Mouse (Mus musculus) embryonic facial prominence, embryonic 13.5 days (tissue): ENCODE measurements around the gene Mphosph9. TPM values are rescaled to one million over a fixed set of nuclear protein-coding genes. Genes with fewer than 3 reads are reported as not detected.

Experiments used
- ATAC-seq: fragments of 200-750 bp; cut with Nextera tagmentation; 2 replicates; pipeline ENCODE4 v1.8.0; 2017; ENCODE audit warnings: low read depth; ENCODE audit not compliant: insufficient number of reproducible peaks, insufficient read depth, low FRiP score, low TSS enrichment
- H3K27ac ChIP-seq: fragments of 300-500 bp; sonication (generic); 2 replicates; pipeline ENCODE4 v1.5.1; 2015; ENCODE audit warnings: moderate library complexity, mild to moderate bottlenecking, inconsistent platforms
- H3K27me3 ChIP-seq: fragments of 300-500 bp; sonication (generic); 2 replicates; pipeline ENCODE4 v1.6.1; 2015; ENCODE audit warnings: mild to moderate bottlenecking, inconsistent platforms
- H3K36me3 ChIP-seq: fragments of 300-500 bp; sonication (generic); 2 replicates; pipeline ENCODE4 v1.6.1; 2015; ENCODE audit warnings: mild to moderate bottlenecking, inconsistent platforms
- H3K4me1 ChIP-seq: fragments of 300-500 bp; sonication (generic); 2 replicates; pipeline ENCODE4 v1.6.1; 2015; ENCODE audit warnings: inconsistent platforms
- H3K4me2 ChIP-seq: fragments of 300-500 bp; sonication (generic); 2 replicates; pipeline ENCODE4 v1.6.1; 2015; ENCODE audit warnings: moderate library complexity, mild to moderate bottlenecking, inconsistent platforms
- H3K4me3 ChIP-seq: fragments of 300-500 bp; sonication (generic); 2 replicates; pipeline ENCODE4 v1.5.1; 2015; ENCODE audit warnings: mild to moderate bottlenecking, inconsistent platforms
- H3K9ac ChIP-seq: fragments of 300-500 bp; sonication (generic); 2 replicates; pipeline ENCODE4 v1.6.1; 2015; ENCODE audit warnings: mild to moderate bottlenecking, inconsistent platforms
- H3K9me3 ChIP-seq: fragments of 300-500 bp; sonication (generic); 2 replicates; pipeline ENCODE4 v1.6.1; 2016; ENCODE audit warnings: inconsistent platforms
- WGBS: fragments of 180-500 bp; shearing (Covaris S2); methylation state at CpG from one replicate; pipeline ENCODE4 v1.1.7; 2015; ENCODE audit warnings: mixed read lengths; 5-methylcytosine and 5-hydroxymethylcytosine counted together
- polyA plus RNA-seq: library from polyadenylated mRNA; unstranded; fragments of >200 nt; fragmentation: Nextera tagmentation; extraction: Ambion mirVana; gene quantifications from 2 replicates; pipeline ENCODE4 v1.2.1, GENCODE M21; 2015

The Mphosph9 gene
- polyA plus RNA-seq, 1 experiment from 2014 or later: 14.0 TPM

- no peak for ATAC-seq
- peaks cover 21% of the 10 kb centered on the region for H3K36me3 ChIP-seq
- no peak overlapping the region for H3K9ac ChIP-seq
- peaks cover 18% of the 10 kb centered on the region for H3K4me1 ChIP-seq
- H3K27me3 ChIP-seq: no peaks in the 10 kb centered on the region
- H3K9me3 ChIP-seq: no peaks in the 10 kb centered on the region
- WGBS: 33% methylated on average over 9 of the region's 9 CpGs
- H3K27ac ChIP-seq: 0 out of 2 replicates have a peak overlapping the region, but pooled peaks have one; percentile 72
- peak overlapping the region; percentile 85 for H3K4me2 ChIP-seq
- peak overlapping the region; percentile 74 for H3K4me3 ChIP-seq
Observed at GRCm38 (mm10) chr5:124247986-124248626, 79.7 kb downstream of the Mphosph9 start.

- H3K4me2 ChIP-seq: no peak overlapping the region
- peaks cover 26% of the 10 kb centered on the region for H3K36me3 ChIP-seq
- no peak for ATAC-seq
- peaks cover 21% of the 10 kb centered on the region for H3K4me1 ChIP-seq
- WGBS: 41% methylated on average over 7 of the region's 7 CpGs
- H3K4me3 ChIP-seq: no peak overlapping the region
- H3K27ac ChIP-seq: no peak overlapping the region
- H3K9me3 ChIP-seq: no peaks in the 10 kb centered on the region
- no peaks in the 10 kb centered on the region for H3K27me3 ChIP-seq
- no peak overlapping the region for H3K9ac ChIP-seq
Observed at GRCm38 (mm10) chr5:124247296-124247695, 80.5 kb downstream of the Mphosph9 start.

- ATAC-seq: no peak
Observed at GRCm38 (mm10) chr5:124244885-124245284, 82.9 kb downstream of the Mphosph9 start.

GRCm38 (mm10) chr5:124244449-124244848 lies 83.3 kb downstream of the Mphosph9 start:
- peaks cover 37% of the 10 kb centered on the region for H3K4me1 ChIP-seq
- H3K9ac ChIP-seq: no peak overlapping the region
- no peak for ATAC-seq
- no peaks in the 10 kb centered on the region for H3K27me3 ChIP-seq
- no peak overlapping the region for H3K4me3 ChIP-seq
- H3K9me3 ChIP-seq: no peaks in the 10 kb centered on the region
- peaks cover 26% of the 10 kb centered on the region for H3K36me3 ChIP-seq
- no peak overlapping the region for H3K27ac ChIP-seq
- 94% methylated on average over 8 of the region's 8 CpGs for WGBS
- no peak overlapping the region for H3K4me2 ChIP-seq

More at GRCm38 (mm10) chr5:124244885-124245284, 82.9 kb downstream of the Mphosph9 start:
- no peak overlapping the region for H3K4me3 ChIP-seq
- H3K27me3 ChIP-seq: no peaks in the 10 kb centered on the region
- no peaks in the 10 kb centered on the region for H3K9me3 ChIP-seq
- H3K27ac ChIP-seq: no peak overlapping the region
- H3K4me2 ChIP-seq: no peak overlapping the region
- H3K9ac ChIP-seq: no peak overlapping the region
- peaks cover 26% of the 10 kb centered on the region for H3K36me3 ChIP-seq
- 95% methylated on average over 7 of the region's 7 CpGs for WGBS
- peaks cover 37% of the 10 kb centered on the region for H3K4me1 ChIP-seq

GRCm38 (mm10) chr5:124243236-124243901 lies 84.4 kb downstream of the Mphosph9 start:
- ATAC-seq: no peak
- H3K36me3 ChIP-seq: peaks cover 26% of the 10 kb centered on the region
- no peak overlapping the region for H3K4me2 ChIP-seq
- H3K27ac ChIP-seq: no peak overlapping the region
- no peaks in the 10 kb centered on the region for H3K9me3 ChIP-seq
- peaks cover 31% of the 10 kb centered on the region for H3K4me1 ChIP-seq
- 0 out of 2 replicates have a peak overlapping the region, but pooled peaks have one; percentile 16 for H3K9ac ChIP-seq
- no peak overlapping the region for H3K4me3 ChIP-seq
- H3K27me3 ChIP-seq: no peaks in the 10 kb centered on the region
- 84% methylated on average over 9 of the region's 9 CpGs for WGBS

GRCm38 (mm10) chr5:124241686-124242444 lies 85.9 kb downstream of the Mphosph9 start:
- Histone ChIP-seq H3K36me3 (peaks cover 26% of the 10 kb centered on the region), H3K27me3 (no peaks in the 10 kb centered on the region), H3K4me1 (peaks cover 24% of the 10 kb centered on the region), H3K27ac (peak overlapping the region; percentile 48; the same call in 1 of the 2 replicates), H3K4me2 (peak overlapping the region; percentile 44), H3K4me3 (no peak overlapping the region), H3K9me3 (no peaks in the 10 kb centered on the region), H3K9ac (no peak overlapping the region)
- ATAC-seq: 0 out of 2 replicates have a peak, but pooled peaks have one; percentile 39
- 32% methylated on average over 10 of the region's 10 CpGs for WGBS

GRCm38 (mm10) chr5:124240841-124241685 lies 86.7 kb downstream of the Mphosph9 start:
- H3K4me1 ChIP-seq: peaks cover 24% of the 10 kb centered on the region
- no peaks in the 10 kb centered on the region for H3K27me3 ChIP-seq
- no peaks in the 10 kb centered on the region for H3K9me3 ChIP-seq
- WGBS: 32% methylated on average over 22 of the region's 22 CpGs
- 0 out of 2 replicates have a peak overlapping the region, but pooled peaks have one; percentile 48 for H3K27ac ChIP-seq
- H3K9ac ChIP-seq: 0 out of 2 replicates have a peak overlapping the region, but pooled peaks have one; percentile 41
- ATAC-seq: peak; percentile 34; the same call in 1 of the 2 replicates
- peaks cover 24% of the 10 kb centered on the region for H3K36me3 ChIP-seq
- H3K4me2 ChIP-seq: peak overlapping the region; percentile 44
- H3K4me3 ChIP-seq: peak overlapping the region; percentile 7

- no peaks in the 10 kb centered on the region for H3K27me3 ChIP-seq
- no peak for ATAC-seq
Observed at GRCm38 (mm10) chr5:124236180-124236579, 91.6 kb downstream of the Mphosph9 start.

GRCm38 (mm10) chr5:124234778-124235177 lies 93.0 kb downstream of the Mphosph9 start:
- H3K36me3 ChIP-seq: no peaks in the 10 kb centered on the region
- H3K4me3 ChIP-seq: no peak overlapping the region
- no peak overlapping the region for H3K4me2 ChIP-seq
- H3K4me1 ChIP-seq: peaks cover 3% of the 10 kb centered on the region; the same call in 1 of the 2 replicates
- H3K27ac ChIP-seq: no peak overlapping the region
- ATAC-seq: no peak
- H3K27me3 ChIP-seq: no peaks in the 10 kb centered on the region
- H3K9ac ChIP-seq: no peak overlapping the region
- WGBS: 82% methylated on average over 6 of the region's 6 CpGs
- H3K9me3 ChIP-seq: no peaks in the 10 kb centered on the region

More at GRCm38 (mm10) chr5:124236180-124236579, 91.6 kb downstream of the Mphosph9 start:
- H3K9me3 ChIP-seq: no peaks in the 10 kb centered on the region
- no peak overlapping the region for H3K27ac ChIP-seq
- H3K9ac ChIP-seq: no peak overlapping the region
- H3K4me2 ChIP-seq: no peak overlapping the region
- WGBS: 85% methylated on average over 4 of the region's 4 CpGs
- no peaks in the 10 kb centered on the region for H3K36me3 ChIP-seq
- no peak overlapping the region for H3K4me3 ChIP-seq
- peaks cover 13% of the 10 kb centered on the region for H3K4me1 ChIP-seq

- Histone ChIP-seq H3K9ac (no peak overlapping the region), H3K36me3 (no peaks in the 10 kb centered on the region), H3K9me3 (no peaks in the 10 kb centered on the region), H3K4me3 (no peak overlapping the region), H3K4me1 (peaks cover 3% of the 10 kb centered on the region; the same call in 1 of the 2 replicates), H3K27ac (no peak overlapping the region), H3K27me3 (no peaks in the 10 kb centered on the region), H3K4me2 (no peak overlapping the region)
- 51% methylated on average over 12 of the region's 12 CpGs for WGBS
- ATAC-seq: no peak
Observed at GRCm38 (mm10) chr5:124233874-124234661, 93.7 kb downstream of the Mphosph9 start.
